Mouse (Mus musculus) forebrain, embryonic 11.5 days (tissue): ENCODE results near the gene Zfp131. TPM values are rescaled to one million over a fixed set of nuclear protein-coding genes. Genes with fewer than 3 reads are reported as not detected.

Experiments
- ATAC-seq: fragments of 200-750 bp; cut with Nextera tagmentation; replicated peaks from 2 replicates; pipeline ENCODE4 v1.8.0; 2017; ENCODE audit warnings: moderate TSS enrichment; ENCODE audit not compliant: low FRiP score
- DNase-seq: peaks from one replicate; pipeline ENCODE4 v3.0.0-alpha.2; 2017; ENCODE audit warnings: low spot score
- H3K27ac ChIP-seq: fragments of 300-500 bp; sonication (generic); 2 replicates; pipeline ENCODE4 v1.5.1; 2014; ENCODE audit warnings: low read depth, low read length
- H3K27me3 ChIP-seq: fragments of 300-500 bp; sonication (generic); 2 replicates; pipeline ENCODE4 v1.6.1; 2014; ENCODE audit warnings: mild to moderate bottlenecking, low read length, mixed read lengths; ENCODE audit not compliant: control insufficient read depth, insufficient read depth
- H3K36me3 ChIP-seq: fragments of 300-500 bp; sonication (generic); 2 replicates; pipeline ENCODE4 v1.6.1; 2014; ENCODE audit warnings: mild to moderate bottlenecking, low read length, moderate library complexity, mixed read lengths; ENCODE audit not compliant: control insufficient read depth, insufficient read depth
- H3K4me1 ChIP-seq: fragments of 300-500 bp; sonication (generic); replicated peaks from 2 replicates; pipeline ENCODE4 v1.6.1; 2014; ENCODE audit warnings: low read length, mixed read lengths; ENCODE audit not compliant: control insufficient read depth, insufficient read depth
- H3K4me2 ChIP-seq: fragments of 300-500 bp; sonication (generic); 2 replicates; pipeline ENCODE4 v1.6.1; 2014; ENCODE audit warnings: low read depth, mild to moderate bottlenecking, low read length, moderate library complexity, mixed read lengths; ENCODE audit not compliant: severe bottlenecking
- H3K4me3 ChIP-seq: fragments of 300-500 bp; sonication (generic); 2 replicates; pipeline ENCODE4 v1.5.1; 2014; ENCODE audit warnings: low read depth, low read length
- H3K9ac ChIP-seq: fragments of 300-500 bp; sonication (generic); 2 replicates; pipeline ENCODE4 v1.6.1; 2014; ENCODE audit warnings: low read length
- H3K9me3 ChIP-seq: fragments of 300-500 bp; sonication (generic); 2 replicates; pipeline ENCODE4 v1.6.1; 2016; ENCODE audit warnings: low read length, mixed read lengths; ENCODE audit not compliant: control insufficient read depth
- WGBS: fragments of 180-500 bp; shearing (Covaris S2); extraction: QIAGEN DNeasy Blood & Tissue Kit; methylation state at CpG from one replicate; pipeline ENCODE4 v1.1.7; 2014; 5-methylcytosine and 5-hydroxymethylcytosine counted together
- polyA plus RNA-seq: library from polyadenylated mRNA; unstranded; fragments of >200 nt; fragmentation: Nextera tagmentation; extraction: Ambion mirVana; gene quantifications from 2 replicates; pipeline ENCODE4 v1.2.1, GENCODE M21; 2014

The Zfp131 gene
- polyA plus RNA-seq, 1 experiment from 2014 or later = 50.7 TPM

DNA sequence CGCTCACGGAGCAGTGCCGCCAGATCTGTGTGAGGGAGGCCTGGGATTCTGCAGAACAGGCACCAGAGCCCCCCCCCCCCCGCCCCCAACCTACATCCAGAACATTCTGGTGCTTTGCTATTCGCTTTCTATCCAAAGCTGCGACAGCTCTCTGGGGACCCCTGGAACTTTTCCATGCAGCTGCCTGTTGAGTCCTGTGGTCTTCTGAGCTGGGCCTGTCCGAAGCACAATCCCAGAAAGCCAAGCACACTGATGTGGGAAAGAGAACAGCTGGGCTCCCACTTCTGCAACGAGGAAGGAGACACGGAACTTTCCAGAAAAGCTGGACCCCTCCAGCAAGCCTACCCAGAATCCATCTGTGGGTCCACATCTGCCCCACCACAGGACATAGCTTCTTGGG lies 19.3 kb upstream of the Zfp131 start:
- Histone ChIP-seq H3K4me2 (no peak overlapping the region), H3K27me3 (no peaks in the 10 kb centered on the region), H3K4me1 (no peaks in the 10 kb centered on the region), H3K36me3 (no peaks in the 10 kb centered on the region), H3K27ac (no peak overlapping the region), H3K9ac (no peak overlapping the region), H3K4me3 (no peak overlapping the region), H3K9me3 (no peaks in the 10 kb centered on the region)
- 88% methylated on average over 9 of the region's 9 CpGs for WGBS
- ATAC-seq (no peak), DNase-seq (no peak)

DNA sequence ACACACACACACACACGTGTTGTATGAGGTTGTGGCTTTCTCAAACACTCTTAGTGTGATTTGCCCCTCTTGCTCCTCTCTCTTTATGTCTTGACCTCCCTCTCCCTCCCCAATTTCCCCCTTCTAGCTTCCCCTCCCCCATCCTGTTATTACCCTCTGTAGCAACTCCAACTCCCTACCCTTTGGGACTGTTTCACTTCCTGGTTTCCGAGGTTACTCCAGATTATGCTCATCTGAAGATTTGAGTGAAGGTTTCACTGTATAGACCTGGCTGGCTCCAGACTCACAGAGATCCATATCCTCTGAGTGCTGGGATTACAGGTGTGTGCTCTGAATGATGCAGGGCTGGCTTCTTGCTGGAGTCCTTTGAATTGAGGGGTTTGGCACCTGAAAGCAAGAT lies 18.2 kb upstream of the Zfp131 start:
- Histone ChIP-seq H3K9ac (no peak overlapping the region), H3K9me3 (no peaks in the 10 kb centered on the region), H3K27ac (no peak overlapping the region), H3K27me3 (no peaks in the 10 kb centered on the region), H3K4me3 (no peak overlapping the region), H3K4me1 (no peaks in the 10 kb centered on the region), H3K4me2 (no peak overlapping the region), H3K36me3 (no peaks in the 10 kb centered on the region)
- ATAC-seq (no peak), DNase-seq (no peak)
- WGBS = 91% methylated on average over 2 of the region's 2 CpGs

DNA sequence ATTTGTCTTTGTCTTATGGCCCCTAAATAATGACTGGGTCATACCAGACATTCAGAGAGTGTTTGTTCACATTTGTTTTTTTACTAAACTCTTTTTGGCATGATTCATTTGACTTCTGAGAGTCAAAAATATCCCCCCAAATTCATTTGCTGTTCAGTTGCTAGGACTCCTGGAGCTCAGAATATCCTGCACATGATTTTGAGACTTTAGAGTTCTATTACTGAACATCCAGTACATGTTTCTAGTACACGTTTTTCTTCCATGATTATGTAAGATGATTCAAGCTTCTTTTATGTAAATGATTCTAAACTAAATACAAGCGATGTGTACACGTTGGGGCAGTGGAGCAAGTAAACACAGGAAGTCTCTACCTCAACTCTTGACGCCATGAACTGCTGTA lies 7.0 kb upstream of the Zfp131 start:
- Histone ChIP-seq H3K4me2 (no peak overlapping the region), H3K36me3 (no peaks in the 10 kb centered on the region), H3K9me3 (no peaks in the 10 kb centered on the region), H3K27ac (no peak overlapping the region), H3K27me3 (no peaks in the 10 kb centered on the region), H3K4me1 (no peaks in the 10 kb centered on the region), H3K4me3 (no peak overlapping the region), H3K9ac (no peak overlapping the region)
- DNase-seq (no peak), ATAC-seq (no peak)
- WGBS = 79% methylated on average over 4 of the region's 4 CpGs

DNA sequence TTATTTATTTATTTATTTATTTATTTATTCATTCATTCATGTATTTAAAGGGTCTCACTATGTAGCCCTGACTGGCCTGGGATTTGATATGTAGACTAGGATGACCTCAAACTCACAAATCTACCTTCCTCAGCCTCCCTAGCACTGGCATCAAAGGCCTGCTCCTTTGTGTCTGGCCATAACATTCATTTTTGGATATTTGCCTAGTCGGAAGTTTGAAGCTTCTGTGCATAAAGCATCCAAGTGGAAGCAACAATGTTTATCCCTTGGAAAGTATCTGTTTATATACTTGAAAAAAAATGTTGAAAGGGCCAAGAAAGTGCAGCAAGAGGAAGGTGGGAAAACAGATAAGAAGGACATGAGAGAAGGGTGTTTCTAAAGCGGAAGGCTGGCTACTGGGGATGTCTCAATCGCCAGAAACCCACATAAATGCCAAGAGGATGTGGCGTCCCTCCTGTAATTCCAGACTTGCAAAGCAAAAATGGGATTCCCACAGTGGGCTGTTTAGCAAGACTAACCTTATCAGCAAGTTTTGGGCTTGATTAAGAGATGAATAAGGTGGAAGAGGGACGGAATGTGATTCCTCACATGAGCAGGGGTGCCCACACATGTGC lies 2.2 kb upstream of the Zfp131 start:
- no peak for DNase-seq
- Histone ChIP-seq H3K27ac (no peak overlapping the region), H3K36me3 (no peaks in the 10 kb centered on the region; the same call in 1 of the 2 replicates), H3K9me3 (no peaks in the 10 kb centered on the region), H3K4me2 (no peak overlapping the region), H3K9ac (no peak overlapping the region), H3K4me1 (peaks cover 2% of the 10 kb centered on the region; the same call in 1 of the 2 replicates), H3K27me3 (no peaks in the 10 kb centered on the region), H3K4me3 (no peak overlapping the region)
- ATAC-seq = no peak
- 88% methylated on average over 5 of the region's 5 CpGs for WGBS

DNA sequence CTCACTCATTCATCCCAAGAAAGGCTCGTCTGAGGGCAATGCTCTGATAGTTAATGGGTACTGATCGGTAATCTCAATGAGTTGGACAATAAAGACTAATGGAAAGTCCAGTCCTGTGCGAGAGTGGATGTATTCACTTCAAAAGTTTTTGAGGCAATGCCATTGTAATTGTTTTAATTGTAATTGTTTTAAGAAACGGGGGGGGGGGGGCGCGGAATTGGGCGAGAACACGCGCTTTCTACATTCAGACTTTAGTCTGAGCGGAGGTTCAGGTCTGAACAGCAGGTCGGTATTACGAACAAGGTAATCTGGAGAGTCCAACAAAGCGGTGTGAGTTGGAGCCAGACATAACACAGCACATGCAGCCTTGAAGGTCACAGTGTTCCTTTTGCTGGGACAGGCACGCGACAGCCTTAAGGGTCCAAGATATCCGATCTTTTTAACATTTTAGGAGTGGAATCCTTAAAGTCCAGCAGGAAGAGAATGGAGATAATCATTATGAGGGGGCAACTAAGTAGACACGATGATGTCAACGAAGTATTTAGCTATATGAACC lies 969 bp upstream of the Zfp131 start:
- ATAC-seq (no peak), DNase-seq (no peak)
- Histone ChIP-seq H3K4me1 (peaks cover 2% of the 10 kb centered on the region; the same call in 1 of the 2 replicates), H3K9ac (peak overlapping the region; percentile 94), H3K27ac (peak overlapping the region; percentile 90), H3K4me2 (peak overlapping the region; percentile 71), H3K4me3 (peak overlapping the region; percentile 84), H3K27me3 (no peaks in the 10 kb centered on the region), H3K36me3 (no peaks in the 10 kb centered on the region; the same call in 1 of the 2 replicates), H3K9me3 (no peaks in the 10 kb centered on the region)
- 3% methylated on average over 18 of the region's 18 CpGs for WGBS

DNA sequence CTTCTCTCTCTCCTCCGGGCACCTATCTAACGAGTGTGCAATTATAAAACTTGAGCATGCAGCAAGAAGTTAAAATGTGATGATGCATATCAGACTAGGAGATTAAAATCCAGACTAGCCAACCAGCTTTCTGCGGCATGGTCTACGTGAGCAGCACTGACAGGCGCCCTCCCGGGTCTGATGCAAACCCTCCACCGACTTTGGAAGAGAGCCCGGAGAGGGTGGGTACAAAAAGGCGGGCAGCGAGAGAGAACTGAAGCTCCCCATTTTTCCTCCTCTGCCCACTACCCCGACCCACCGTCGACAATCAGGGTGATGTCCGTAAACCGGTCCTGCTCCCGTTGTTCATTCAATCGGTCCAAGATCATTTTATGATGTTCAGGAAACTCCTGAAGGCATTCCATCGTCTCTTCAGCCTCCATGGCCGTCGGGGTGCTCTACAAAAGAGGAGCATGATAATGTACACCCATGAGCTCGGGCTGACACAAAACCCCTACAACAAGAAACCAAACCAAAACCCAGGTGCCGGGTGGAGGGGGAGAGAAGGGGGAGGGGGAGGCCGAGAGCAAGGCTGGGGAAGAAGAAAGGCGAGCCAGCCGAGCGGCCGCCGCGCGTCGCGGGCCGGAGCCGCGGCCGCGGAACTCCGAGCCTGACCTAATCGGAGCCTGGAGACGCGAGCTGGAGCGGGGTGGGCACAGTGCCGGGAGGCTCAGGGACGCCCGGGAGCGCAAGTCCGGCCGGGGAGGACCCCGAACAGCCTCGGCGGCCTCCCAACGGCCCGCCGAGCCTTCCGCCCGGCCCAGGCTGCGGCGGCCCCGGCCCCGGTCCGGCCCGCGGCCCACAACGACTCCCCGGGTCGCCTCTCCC lies 605 bp downstream of the Zfp131 start:
- 2% methylated on average over 44 of the region's 66 CpGs for WGBS
- DNase-seq = peak; percentile 68

DNA sequence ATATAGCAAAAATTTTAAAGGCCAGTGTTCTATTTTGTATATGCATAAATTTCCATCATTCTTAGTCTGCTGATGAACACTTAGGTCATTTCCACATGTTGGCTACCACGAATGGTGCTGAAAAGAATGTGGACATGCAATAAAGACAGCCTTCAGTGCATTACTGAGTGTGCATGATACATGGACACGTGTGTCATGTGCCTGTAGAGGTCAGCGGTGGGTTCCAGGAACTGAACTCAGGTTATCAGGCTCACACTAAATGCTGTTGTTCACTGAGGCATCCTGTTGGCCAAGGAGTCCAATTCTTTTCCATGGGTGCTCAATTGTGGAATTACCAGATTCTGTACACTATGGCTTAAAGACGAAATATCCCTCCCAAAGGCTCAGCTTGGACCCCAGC lies 7.1 kb downstream of the Zfp131 start:
- WGBS = 92% methylated on average over 4 of the region's 4 CpGs
- Histone ChIP-seq H3K4me2 (no peak overlapping the region), H3K4me1 (no peaks in the 10 kb centered on the region), H3K9ac (no peak overlapping the region), H3K27ac (no peak overlapping the region), H3K36me3 (no peaks in the 10 kb centered on the region; the same call in 1 of the 2 replicates), H3K27me3 (no peaks in the 10 kb centered on the region), H3K4me3 (no peak overlapping the region), H3K9me3 (no peaks in the 10 kb centered on the region)
- DNase-seq = no peak
- ATAC-seq = no peak

More for the DNA sequence above, 605 bp downstream of the Zfp131 start:
- Histone ChIP-seq H3K9ac (peak overlapping the region; percentile 94), H3K27me3 (no peaks in the 10 kb centered on the region), H3K27ac (peak overlapping the region; percentile 90), H3K4me3 (peak overlapping the region; percentile 84), H3K4me2 (peak overlapping the region; percentile 65), H3K4me1 (peaks cover 2% of the 10 kb centered on the region; the same call in 1 of the 2 replicates), H3K9me3 (no peaks in the 10 kb centered on the region), H3K36me3 (no peaks in the 10 kb centered on the region; the same call in 1 of the 2 replicates)
- peak; percentile 66 for ATAC-seq

DNA sequence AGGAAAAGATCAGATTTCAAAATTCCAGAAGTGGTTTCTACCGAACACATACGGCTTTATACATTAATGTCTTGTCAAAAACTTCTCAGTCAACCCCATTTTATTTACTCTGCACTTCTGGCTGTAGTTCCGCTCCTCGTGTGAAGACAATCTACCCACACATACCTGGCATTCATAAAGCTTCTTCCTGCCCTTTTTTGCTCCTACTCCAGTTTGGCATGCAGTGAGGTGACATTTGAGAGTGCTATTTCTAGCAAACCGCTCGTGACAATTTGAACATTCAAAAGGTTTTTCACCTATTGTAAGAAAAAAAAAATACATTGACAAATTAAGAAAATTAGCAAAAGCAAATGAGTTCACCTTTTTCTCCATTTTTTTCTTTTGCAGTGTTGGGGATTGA lies 22.1 kb downstream of the Zfp131 start:
- Histone ChIP-seq H3K36me3 (peaks cover 5% of the 10 kb centered on the region; the same call in 1 of the 2 replicates), H3K4me3 (no peak overlapping the region), H3K9ac (no peak overlapping the region), H3K4me1 (no peaks in the 10 kb centered on the region), H3K4me2 (no peak overlapping the region), H3K27me3 (no peaks in the 10 kb centered on the region), H3K27ac (no peak overlapping the region), H3K9me3 (no peaks in the 10 kb centered on the region)
- no peak for ATAC-seq
- WGBS = 91% methylated on average over 6 of the region's 6 CpGs
- DNase-seq = no peak
